Mouse (Mus musculus): ENCODE results near the gene Fgfr3. TPM values are rescaled to one million over a fixed set of nuclear protein-coding genes. Genes with fewer than 3 reads are reported as not detected.

Gene Fgfr3
- polyA plus RNA-seq, 1 experiment from 2014 or later, result 111 TPM

GRCm38 (mm10) chr5:33722266-33723018 lies 968 bp downstream of the Fgfr3 start:
- H3K27ac ChIP-seq, result peak overlapping the region; percentile 91
- ATAC-seq (ENCODE audit: low FRiP score), result peak; percentile 12
- peak overlapping the region; percentile 91 for H3K4me2 ChIP-seq
- H3K36me3 ChIP-seq (replicated peaks), result peaks cover 18% of the 10 kb centered on the region
- peak overlapping the region; percentile 94 for H3K9ac ChIP-seq
- H3K4me3 ChIP-seq (replicated peaks), result peak overlapping the region; percentile 67
- H3K27me3 ChIP-seq, result peaks cover 77% of the 10 kb centered on the region
- no peaks in the 10 kb centered on the region for H3K9me3 ChIP-seq
- peaks cover 84% of the 10 kb centered on the region for H3K4me1 ChIP-seq
- under 1% methylated on average over 53 of the region's 53 CpGs for WGBS

GRCm38 (mm10) chr5:33723019-33723640 lies 1.7 kb downstream of the Fgfr3 start:
- peak; percentile 24 for ATAC-seq (ENCODE audit: low FRiP score)
- WGBS, result under 1% methylated on average over 61 of the region's 61 CpGs
- peak overlapping the region; percentile 91 for H3K4me2 ChIP-seq
- H3K9ac ChIP-seq, result peak overlapping the region; percentile 94
- no peaks in the 10 kb centered on the region for H3K9me3 ChIP-seq
- H3K27me3 ChIP-seq, result peaks cover 83% of the 10 kb centered on the region
- peak overlapping the region; percentile 91 for H3K27ac ChIP-seq
- H3K4me1 ChIP-seq, result peaks cover 89% of the 10 kb centered on the region
- peaks cover 25% of the 10 kb centered on the region for H3K36me3 ChIP-seq (replicated peaks)
- peak overlapping the region; percentile 67 for H3K4me3 ChIP-seq (replicated peaks)

- peak overlapping the region; percentile 67 for H3K4me3 ChIP-seq (replicated peaks)
- no peaks in the 10 kb centered on the region for H3K9me3 ChIP-seq
- peaks cover 78% of the 10 kb centered on the region for H3K27me3 ChIP-seq
- H3K9ac ChIP-seq, result peak overlapping the region; percentile 94
- peak overlapping the region; percentile 91 for H3K27ac ChIP-seq
- H3K36me3 ChIP-seq (replicated peaks), result peaks cover 32% of the 10 kb centered on the region
- H3K4me1 ChIP-seq, result peaks cover 82% of the 10 kb centered on the region
- 2% methylated on average over 36 of the region's 36 CpGs for WGBS
- peak; percentile 60 for ATAC-seq (ENCODE audit: low FRiP score)
- peak overlapping the region; percentile 91 for H3K4me2 ChIP-seq
These were observed 2.4 kb downstream of the Fgfr3 start for GRCm38 (mm10) chr5:33723641-33724465.

- Histone ChIP-seq H3K9ac (peak overlapping the region; percentile 94), H3K4me1 (peaks cover 73% of the 10 kb centered on the region), H3K9me3 (no peaks in the 10 kb centered on the region), H3K36me3 (replicated peaks) (peaks cover 55% of the 10 kb centered on the region), H3K27ac (0 out of 2 replicates have a peak overlapping the region, but pooled peaks have one; percentile 42), H3K27me3 (peaks cover 74% of the 10 kb centered on the region), H3K4me2 (peak overlapping the region; percentile 91), H3K4me3 (replicated peaks) (peak overlapping the region; percentile 67)
- ATAC-seq (ENCODE audit: low FRiP score), result no peak
- 80% methylated on average over 7 of the region's 7 CpGs for WGBS
These were observed 4.7 kb downstream of the Fgfr3 start for GRCm38 (mm10) chr5:33726081-33726647.

GRCm38 (mm10) chr5:33726891-33727290 lies 5.4 kb downstream of the Fgfr3 start:
- H3K4me2 ChIP-seq, result peak overlapping the region; percentile 91

GRCm38 (mm10) chr5:33728841-33729240 lies 7.4 kb downstream of the Fgfr3 start:
- Histone ChIP-seq H3K36me3 (replicated peaks) (peaks cover 81% of the 10 kb centered on the region), H3K4me2 (no peak overlapping the region), H3K4me1 (peaks cover 49% of the 10 kb centered on the region), H3K27ac (no peak overlapping the region), H3K9ac (no peak overlapping the region), H3K4me3 (replicated peaks) (no peak overlapping the region), H3K27me3 (peaks cover 56% of the 10 kb centered on the region), H3K9me3 (no peaks in the 10 kb centered on the region)
- WGBS, result 68% methylated on average over 7 of the region's 7 CpGs
- no peak for ATAC-seq (ENCODE audit: low FRiP score)

More at GRCm38 (mm10) chr5:33726891-33727290, 5.4 kb downstream of the Fgfr3 start:
- peaks cover 66% of the 10 kb centered on the region for H3K4me1 ChIP-seq
- no peak for ATAC-seq (ENCODE audit: low FRiP score)
- H3K4me3 ChIP-seq (replicated peaks), result peak overlapping the region; percentile 67; the same call in 1 of the 2 replicates
- peak overlapping the region; percentile 25; the same call in 1 of the 2 replicates for H3K27ac ChIP-seq
- 78% methylated on average over 1 of the region's 1 CpGs for WGBS
- peak overlapping the region; percentile 94; the same call in 1 of the 2 replicates for H3K9ac ChIP-seq
- peaks cover 62% of the 10 kb centered on the region for H3K36me3 ChIP-seq (replicated peaks)
- no peaks in the 10 kb centered on the region for H3K9me3 ChIP-seq
- peaks cover 70% of the 10 kb centered on the region for H3K27me3 ChIP-seq

- peaks cover 32% of the 10 kb centered on the region for H3K4me1 ChIP-seq
- peaks cover 92% of the 10 kb centered on the region for H3K36me3 ChIP-seq (replicated peaks)
- H3K27me3 ChIP-seq, result peaks cover 39% of the 10 kb centered on the region
- H3K9me3 ChIP-seq, result no peaks in the 10 kb centered on the region
- H3K9ac ChIP-seq, result peak overlapping the region; percentile 29; the same call in 1 of the 2 replicates
- 0 out of 2 replicates have a peak overlapping the region, but pooled peaks have one; percentile 42 for H3K27ac ChIP-seq
- H3K4me3 ChIP-seq (replicated peaks), result no peak overlapping the region
- 66% methylated on average over 5 of the region's 5 CpGs for WGBS
- ATAC-seq (ENCODE audit: low FRiP score), result no peak
- 0 out of 2 replicates have a peak overlapping the region, but pooled peaks have one; percentile 4 for H3K4me2 ChIP-seq
These were observed 9.0 kb downstream of the Fgfr3 start for GRCm38 (mm10) chr5:33730516-33730915.

- Histone ChIP-seq H3K4me3 (replicated peaks) (no peak overlapping the region), H3K27ac (0 out of 2 replicates have a peak overlapping the region, but pooled peaks have one; percentile 36), H3K9me3 (no peaks in the 10 kb centered on the region), H3K9ac (no peak overlapping the region; the same call in 1 of the 2 replicates), H3K27me3 (peaks cover 34% of the 10 kb centered on the region), H3K4me2 (no peak overlapping the region), H3K36me3 (replicated peaks) (peaks cover 91% of the 10 kb centered on the region), H3K4me1 (peaks cover 27% of the 10 kb centered on the region)
- no peak for ATAC-seq (ENCODE audit: low FRiP score)
- 59% methylated on average over 21 of the region's 21 CpGs for WGBS
These were observed 9.6 kb downstream of the Fgfr3 start for GRCm38 (mm10) chr5:33731051-33731450.

- Histone ChIP-seq H3K4me3 (replicated peaks) (no peak overlapping the region), H3K4me2 (no peak overlapping the region), H3K9me3 (no peaks in the 10 kb centered on the region), H3K27ac (0 out of 2 replicates have a peak overlapping the region, but pooled peaks have one; percentile 33), H3K4me1 (peaks cover 6% of the 10 kb centered on the region; the same call in 1 of the 2 replicates), H3K9ac (no peak overlapping the region), H3K27me3 (peaks cover 17% of the 10 kb centered on the region), H3K36me3 (replicated peaks) (peaks cover 82% of the 10 kb centered on the region)
- ATAC-seq (ENCODE audit: low FRiP score), result no peak
- 94% methylated on average over 12 of the region's 12 CpGs for WGBS
These were observed 12.4 kb downstream of the Fgfr3 start for GRCm38 (mm10) chr5:33733837-33734236.

GRCm38 (mm10) chr5:33735412-33736092 lies 14.1 kb downstream of the Fgfr3 start:
- 92% methylated on average over 16 of the region's 16 CpGs for WGBS
- no peak overlapping the region for H3K27ac ChIP-seq
- H3K4me3 ChIP-seq (replicated peaks), result no peak overlapping the region
- peaks cover 76% of the 10 kb centered on the region for H3K36me3 ChIP-seq (replicated peaks)
- no peaks in the 10 kb centered on the region for H3K9me3 ChIP-seq
- H3K4me2 ChIP-seq, result no peak overlapping the region
- H3K4me1 ChIP-seq, result no peaks in the 10 kb centered on the region; the same call in 1 of the 2 replicates
- H3K9ac ChIP-seq, result no peak overlapping the region
- peaks cover under 1% of the 10 kb centered on the region; the same call in 1 of the 2 replicates for H3K27me3 ChIP-seq
- no peak for ATAC-seq (ENCODE audit: low FRiP score)

- 81% methylated on average over 9 of the region's 9 CpGs for WGBS
- no peaks in the 10 kb centered on the region; the same call in 1 of the 2 replicates for H3K27me3 ChIP-seq
- no peak for ATAC-seq (ENCODE audit: low FRiP score)
- no peaks in the 10 kb centered on the region for H3K9me3 ChIP-seq
- H3K4me2 ChIP-seq, result no peak overlapping the region
- H3K36me3 ChIP-seq (replicated peaks), result peaks cover 77% of the 10 kb centered on the region
- no peaks in the 10 kb centered on the region for H3K4me1 ChIP-seq
- H3K27ac ChIP-seq, result no peak overlapping the region
- H3K4me3 ChIP-seq (replicated peaks), result no peak overlapping the region
- no peak overlapping the region for H3K9ac ChIP-seq
These were observed 14.8 kb downstream of the Fgfr3 start for GRCm38 (mm10) chr5:33736230-33736629.
